Mouse (Mus musculus): ENCODE data around the gene Cmah. TPM values are rescaled to one million over a fixed set of nuclear protein-coding genes. Genes with fewer than 3 reads are reported as not detected.

Gene Cmah
- polyA plus RNA-seq, 1 experiment from 2014 or later = 0.19 TPM

DNA sequence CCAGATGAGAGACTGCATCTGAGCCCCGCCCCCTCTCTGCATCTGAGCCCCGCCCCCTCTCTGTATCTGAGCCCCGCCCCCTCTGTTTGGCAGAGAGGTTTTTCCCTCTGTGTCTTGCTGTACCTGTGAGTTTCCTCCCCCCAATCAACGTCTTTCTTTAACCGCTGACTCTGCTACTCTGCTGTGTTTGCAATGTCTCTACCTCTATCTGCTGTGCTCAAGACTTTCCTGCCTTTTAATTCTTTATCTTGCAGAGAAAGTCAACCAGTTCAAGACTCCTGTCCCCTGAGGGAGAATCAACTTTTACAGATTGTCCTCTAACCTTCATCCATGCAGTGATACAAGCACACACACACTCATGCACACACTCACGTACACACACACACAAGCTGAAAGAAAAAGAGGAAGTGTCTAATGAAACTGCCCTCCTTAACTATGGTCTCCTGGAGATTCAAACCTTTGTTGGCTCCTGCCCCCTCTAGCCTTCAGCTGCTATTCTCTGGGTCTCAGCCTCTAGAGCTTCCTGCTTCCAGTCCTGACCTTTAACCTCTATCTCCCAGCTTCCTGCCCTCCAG is 188.0 kb downstream of the Cmah start:
- no peak overlapping the region for H3K27ac ChIP-seq
- 51% methylated on average over 6 of the region's 6 CpGs for WGBS
- no peaks in the 10 kb centered on the region for H3K4me1 ChIP-seq (replicated peaks)

DNA sequence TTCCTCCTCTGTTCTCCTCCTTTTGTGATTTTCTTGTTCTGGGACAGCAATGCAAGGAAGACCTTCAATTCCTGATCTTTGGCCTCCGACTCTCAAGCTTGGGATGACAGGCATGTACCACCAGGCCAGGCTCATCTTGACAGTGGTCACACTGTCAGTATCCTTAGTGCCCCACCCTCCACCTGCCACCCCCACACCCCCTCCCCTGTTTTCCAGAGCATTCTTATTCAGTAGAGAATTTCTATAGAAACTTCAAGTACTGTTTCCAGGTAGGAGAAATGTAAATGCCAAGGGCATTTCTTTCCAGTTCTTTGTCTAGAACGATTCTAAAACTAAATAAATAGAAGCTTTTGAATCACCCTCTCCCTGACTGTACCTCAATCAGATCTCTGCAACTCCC is 190.6 kb downstream of the Cmah start:
- ATAC-seq (ENCODE audit: insufficient number of reproducible peaks, insufficient read depth, low FRiP score, low TSS enrichment, low read depth) = no peak
- Histone ChIP-seq H3K9me3 (no peaks in the 10 kb centered on the region), H3K27ac (no peak overlapping the region), H3K27me3 (peaks cover 6% of the 10 kb centered on the region; the same call in 1 of the 2 replicates), H3K9ac (replicated peaks) (no peak overlapping the region), H3K36me3 (no peaks in the 10 kb centered on the region), H3K4me1 (replicated peaks) (peaks cover 11% of the 10 kb centered on the region), H3K4me2 (no peak overlapping the region), H3K4me3 (replicated peaks) (no peak overlapping the region)
- 75% methylated on average over 2 of the region's 2 CpGs for whole genome bisulfite sequencing

More for the DNA sequence above, 188.0 kb downstream of the Cmah start:
- no peak overlapping the region for H3K4me3 ChIP-seq (replicated peaks)
- no peak for ATAC-seq (ENCODE audit: insufficient number of reproducible peaks, insufficient read depth, low FRiP score, low TSS enrichment, low read depth)
- no peaks in the 10 kb centered on the region for H3K36me3 ChIP-seq
- H3K4me2 ChIP-seq = no peak overlapping the region
- peaks cover 6% of the 10 kb centered on the region; the same call in 1 of the 2 replicates for H3K27me3 ChIP-seq
- no peaks in the 10 kb centered on the region for H3K9me3 ChIP-seq
- H3K9ac ChIP-seq (replicated peaks) = no peak overlapping the region

DNA sequence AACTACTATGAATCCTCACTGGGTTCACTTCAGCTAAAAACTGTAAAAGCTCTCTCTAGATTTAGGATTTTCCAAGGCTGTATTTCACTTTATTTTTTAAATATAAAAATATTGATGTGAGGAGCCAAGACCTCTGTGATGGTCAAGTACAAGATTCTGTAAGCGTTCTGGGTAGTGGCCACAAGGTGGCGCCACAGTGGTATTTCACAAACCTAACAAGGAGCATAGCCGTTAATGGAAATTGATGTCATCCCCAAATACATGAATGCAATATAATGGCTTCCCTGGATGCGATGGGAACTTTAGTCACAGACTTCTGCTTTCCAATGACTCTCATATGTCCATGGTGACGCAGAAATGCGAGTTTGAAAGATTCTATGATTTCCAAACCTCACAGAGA is 191.7 kb downstream of the Cmah start:
- Histone ChIP-seq H3K36me3 (no peaks in the 10 kb centered on the region), H3K9ac (replicated peaks) (no peak overlapping the region), H3K4me3 (replicated peaks) (no peak overlapping the region), H3K9me3 (no peaks in the 10 kb centered on the region), H3K27me3 (peaks cover 6% of the 10 kb centered on the region; the same call in 1 of the 2 replicates), H3K4me2 (no peak overlapping the region), H3K27ac (no peak overlapping the region), H3K4me1 (replicated peaks) (peaks cover 11% of the 10 kb centered on the region)
- WGBS = 37% methylated on average over 6 of the region's 6 CpGs
- no peak for ATAC-seq (ENCODE audit: insufficient number of reproducible peaks, insufficient read depth, low FRiP score, low TSS enrichment, low read depth)

DNA sequence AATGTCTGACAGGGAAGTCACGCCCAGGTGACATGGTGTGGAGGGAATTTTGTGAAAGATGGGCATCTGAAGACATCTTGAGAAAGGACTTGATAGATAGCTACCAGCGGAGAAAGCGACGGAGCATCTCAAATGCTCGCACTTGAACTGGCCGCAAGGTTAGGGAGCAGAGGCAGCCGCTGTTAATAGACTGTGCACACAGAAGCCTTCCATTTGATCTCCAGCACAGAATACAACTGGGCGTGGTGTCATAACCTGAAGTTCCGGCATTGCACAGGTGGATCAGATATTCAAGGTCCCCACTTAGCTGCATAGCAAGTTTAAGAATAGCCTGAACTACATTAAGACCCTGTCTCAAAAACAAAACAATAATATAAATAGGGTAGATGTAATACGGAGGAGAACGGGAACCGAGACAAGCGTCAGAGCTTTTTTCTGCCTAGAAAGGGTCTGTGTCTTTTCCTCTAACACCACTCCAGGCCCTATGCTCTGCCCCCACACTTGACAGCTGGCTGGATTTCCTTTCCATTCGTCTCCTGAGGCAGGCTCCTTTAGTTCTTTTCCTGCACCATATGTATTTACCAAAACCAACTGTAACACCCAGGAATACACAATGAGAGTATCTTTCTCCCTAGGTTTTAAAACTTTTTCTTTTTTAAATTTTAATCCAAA is 192.9 kb downstream of the Cmah start:
- no peak for ATAC-seq (ENCODE audit: insufficient number of reproducible peaks, insufficient read depth, low FRiP score, low TSS enrichment, low read depth)
- H3K4me2 ChIP-seq = no peak overlapping the region
- WGBS = 82% methylated on average over 14 of the region's 14 CpGs
- H3K4me3 ChIP-seq (replicated peaks) = no peak overlapping the region
- no peaks in the 10 kb centered on the region for H3K9me3 ChIP-seq
- H3K36me3 ChIP-seq = no peaks in the 10 kb centered on the region
- no peak overlapping the region for H3K27ac ChIP-seq
- H3K27me3 ChIP-seq = peaks cover 6% of the 10 kb centered on the region; the same call in 1 of the 2 replicates
- H3K4me1 ChIP-seq (replicated peaks) = peaks cover 11% of the 10 kb centered on the region
- no peak overlapping the region for H3K9ac ChIP-seq (replicated peaks)

- H3K4me2 ChIP-seq = no peak overlapping the region
- H3K4me3 ChIP-seq (replicated peaks) = no peak overlapping the region
- WGBS = 78% methylated on average over 10 of the region's 10 CpGs
- peaks cover 11% of the 10 kb centered on the region for H3K4me1 ChIP-seq (replicated peaks)
- H3K36me3 ChIP-seq = no peaks in the 10 kb centered on the region
- H3K27me3 ChIP-seq = peaks cover 6% of the 10 kb centered on the region; the same call in 1 of the 2 replicates
- H3K27ac ChIP-seq = no peak overlapping the region
- H3K9me3 ChIP-seq = no peaks in the 10 kb centered on the region
- no peak overlapping the region for H3K9ac ChIP-seq (replicated peaks)
- no peak for ATAC-seq (ENCODE audit: insufficient number of reproducible peaks, insufficient read depth, low FRiP score, low TSS enrichment, low read depth)
Measured at GRCm38 (mm10) chr13:24520796-24521195, 193.6 kb downstream of the Cmah start.

GRCm38 (mm10) chr13:24521446-24522342 is 194.5 kb downstream of the Cmah start:
- H3K4me3 ChIP-seq (replicated peaks) = no peak overlapping the region
- H3K27me3 ChIP-seq = peaks cover 6% of the 10 kb centered on the region; the same call in 1 of the 2 replicates
- no peak for ATAC-seq (ENCODE audit: insufficient number of reproducible peaks, insufficient read depth, low FRiP score, low TSS enrichment, low read depth)
- 71% methylated on average over 18 of the region's 18 CpGs for WGBS
- H3K4me2 ChIP-seq = no peak overlapping the region
- peaks cover 11% of the 10 kb centered on the region for H3K4me1 ChIP-seq (replicated peaks)
- no peak overlapping the region for H3K9ac ChIP-seq (replicated peaks)
- no peak overlapping the region for H3K27ac ChIP-seq
- no peaks in the 10 kb centered on the region for H3K36me3 ChIP-seq
- H3K9me3 ChIP-seq = no peaks in the 10 kb centered on the region

- WGBS = 85% methylated on average over 7 of the region's 7 CpGs
- Histone ChIP-seq H3K27me3 (peaks cover 6% of the 10 kb centered on the region; the same call in 1 of the 2 replicates), H3K4me2 (no peak overlapping the region), H3K4me3 (replicated peaks) (no peak overlapping the region), H3K9ac (replicated peaks) (no peak overlapping the region), H3K36me3 (no peaks in the 10 kb centered on the region), H3K9me3 (no peaks in the 10 kb centered on the region), H3K4me1 (replicated peaks) (peaks cover 11% of the 10 kb centered on the region), H3K27ac (no peak overlapping the region)
- no peak for ATAC-seq (ENCODE audit: insufficient number of reproducible peaks, insufficient read depth, low FRiP score, low TSS enrichment, low read depth)
Measured at GRCm38 (mm10) chr13:24522343-24522837, 195.2 kb downstream of the Cmah start.

DNA sequence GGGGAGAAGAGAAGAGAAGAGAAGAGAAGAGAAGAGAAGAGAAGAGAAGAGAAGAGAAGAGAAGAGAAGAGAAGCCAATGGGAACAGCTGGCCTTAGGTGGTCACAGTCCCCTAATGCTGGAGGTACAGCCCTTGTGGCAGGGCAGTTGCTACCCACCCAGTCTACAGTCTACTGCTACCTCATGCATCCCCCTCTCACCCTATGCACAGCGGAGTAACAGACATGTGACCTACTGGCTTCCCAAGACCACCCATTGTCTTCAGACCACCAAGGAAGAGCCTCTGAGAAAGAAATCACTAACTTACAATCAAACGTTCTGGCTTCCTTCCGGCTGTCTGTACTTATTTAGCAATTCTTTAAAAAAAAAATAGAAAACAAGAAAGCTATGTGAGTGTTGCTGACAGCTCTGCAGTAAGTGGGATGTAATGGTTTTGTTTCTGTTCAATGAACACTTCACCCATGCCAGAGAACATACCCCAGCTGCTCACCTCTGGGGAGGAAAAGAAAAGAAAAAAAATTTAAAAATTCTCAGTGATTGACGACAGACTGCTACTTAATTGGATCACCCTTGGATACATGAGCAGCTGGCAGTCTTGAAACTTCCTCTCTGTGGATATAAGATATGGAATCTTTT is 196.5 kb downstream of the Cmah start:
- no peak overlapping the region for H3K4me3 ChIP-seq (replicated peaks)
- peaks cover 11% of the 10 kb centered on the region for H3K4me1 ChIP-seq (replicated peaks)
- no peaks in the 10 kb centered on the region for H3K9me3 ChIP-seq
- peaks cover 6% of the 10 kb centered on the region; the same call in 1 of the 2 replicates for H3K27me3 ChIP-seq
- 70% methylated on average over 4 of the region's 4 CpGs for WGBS
- H3K4me2 ChIP-seq = no peak overlapping the region
- H3K9ac ChIP-seq (replicated peaks) = no peak overlapping the region
- no peak overlapping the region for H3K27ac ChIP-seq
- no peak for ATAC-seq (ENCODE audit: insufficient number of reproducible peaks, insufficient read depth, low FRiP score, low TSS enrichment, low read depth)
- no peaks in the 10 kb centered on the region for H3K36me3 ChIP-seq

DNA sequence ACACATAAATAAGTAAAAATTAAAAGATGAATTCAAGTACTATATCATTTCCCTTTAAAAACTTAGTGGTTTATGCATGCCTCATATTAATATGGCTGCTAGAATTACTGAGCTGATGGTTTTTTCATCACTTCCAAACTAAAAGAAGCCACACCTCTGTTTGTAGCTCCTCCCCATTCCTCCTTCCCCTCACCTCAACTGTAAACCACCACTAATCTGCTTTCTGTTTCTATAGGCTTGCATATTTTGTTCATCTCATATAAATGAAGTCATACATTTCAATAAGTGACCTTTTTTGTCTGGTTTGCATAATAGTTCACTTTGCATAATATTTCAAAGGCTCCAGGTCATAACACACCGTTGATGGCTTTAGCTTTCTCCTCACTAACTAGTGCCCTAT is 197.3 kb downstream of the Cmah start:
- Histone ChIP-seq H3K27me3 (peaks cover 3% of the 10 kb centered on the region; the same call in 1 of the 2 replicates), H3K9me3 (no peaks in the 10 kb centered on the region), H3K27ac (no peak overlapping the region), H3K36me3 (no peaks in the 10 kb centered on the region), H3K4me1 (replicated peaks) (peaks cover 11% of the 10 kb centered on the region), H3K4me3 (replicated peaks) (no peak overlapping the region), H3K4me2 (no peak overlapping the region), H3K9ac (replicated peaks) (no peak overlapping the region)
- ATAC-seq (ENCODE audit: insufficient number of reproducible peaks, insufficient read depth, low FRiP score, low TSS enrichment, low read depth) = no peak
- 81% methylated on average over 1 of the region's 1 CpGs for WGBS

GRCm38 (mm10) chr13:24525551-24525950 is 198.3 kb downstream of the Cmah start:
- Histone ChIP-seq H3K4me2 (no peak overlapping the region), H3K9me3 (no peaks in the 10 kb centered on the region), H3K27ac (no peak overlapping the region), H3K36me3 (no peaks in the 10 kb centered on the region), H3K9ac (replicated peaks) (no peak overlapping the region), H3K27me3 (no peaks in the 10 kb centered on the region), H3K4me3 (replicated peaks) (no peak overlapping the region), H3K4me1 (replicated peaks) (peaks cover 11% of the 10 kb centered on the region)
- no peak for ATAC-seq (ENCODE audit: insufficient number of reproducible peaks, insufficient read depth, low FRiP score, low TSS enrichment, low read depth)
- 74% methylated on average over 3 of the region's 3 CpGs for WGBS

DNA sequence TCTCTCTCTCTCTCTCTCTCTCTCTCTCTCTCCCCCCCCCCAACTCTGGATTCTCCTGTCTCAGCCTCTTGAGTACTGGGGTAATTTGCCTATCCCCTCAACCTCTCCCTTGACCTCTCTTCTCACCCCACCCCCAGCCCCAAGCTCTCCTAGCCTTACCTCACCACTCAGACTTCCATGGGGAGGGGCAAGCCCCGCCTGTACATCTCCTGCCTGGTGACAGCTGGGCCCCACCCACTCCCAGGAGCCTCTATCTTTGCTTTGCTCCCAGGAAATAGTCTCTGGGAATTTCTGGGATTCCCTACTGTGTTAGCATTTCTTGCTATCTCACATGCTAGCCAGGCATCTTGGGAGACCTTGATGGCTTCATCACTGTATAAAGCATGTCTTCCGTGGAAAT is 199.7 kb downstream of the Cmah start:
- H3K36me3 ChIP-seq = no peaks in the 10 kb centered on the region
- WGBS = 58% methylated on average over 2 of the region's 2 CpGs
- H3K4me1 ChIP-seq (replicated peaks) = no peaks in the 10 kb centered on the region
- no peak overlapping the region for H3K4me3 ChIP-seq (replicated peaks)
- ATAC-seq (ENCODE audit: insufficient number of reproducible peaks, insufficient read depth, low FRiP score, low TSS enrichment, low read depth) = no peak
- no peak overlapping the region for H3K27ac ChIP-seq
- H3K27me3 ChIP-seq = no peaks in the 10 kb centered on the region
- no peak overlapping the region for H3K4me2 ChIP-seq
- H3K9ac ChIP-seq (replicated peaks) = no peak overlapping the region
- no peaks in the 10 kb centered on the region for H3K9me3 ChIP-seq
